Mouse (Mus musculus): ENCODE measurements around the gene Zcchc4. TPM values are rescaled to one million over a fixed set of nuclear protein-coding genes. Genes with fewer than 3 reads are reported as not detected.
A peak's percentile ranks its signal among the peaks of the same experiment; 100 is the strongest.

Zcchc4 gene
- total and polyA plus RNA-seq, 3 experiments, result 14.8 to 18.9 (median 17.2) TPM

DNA sequence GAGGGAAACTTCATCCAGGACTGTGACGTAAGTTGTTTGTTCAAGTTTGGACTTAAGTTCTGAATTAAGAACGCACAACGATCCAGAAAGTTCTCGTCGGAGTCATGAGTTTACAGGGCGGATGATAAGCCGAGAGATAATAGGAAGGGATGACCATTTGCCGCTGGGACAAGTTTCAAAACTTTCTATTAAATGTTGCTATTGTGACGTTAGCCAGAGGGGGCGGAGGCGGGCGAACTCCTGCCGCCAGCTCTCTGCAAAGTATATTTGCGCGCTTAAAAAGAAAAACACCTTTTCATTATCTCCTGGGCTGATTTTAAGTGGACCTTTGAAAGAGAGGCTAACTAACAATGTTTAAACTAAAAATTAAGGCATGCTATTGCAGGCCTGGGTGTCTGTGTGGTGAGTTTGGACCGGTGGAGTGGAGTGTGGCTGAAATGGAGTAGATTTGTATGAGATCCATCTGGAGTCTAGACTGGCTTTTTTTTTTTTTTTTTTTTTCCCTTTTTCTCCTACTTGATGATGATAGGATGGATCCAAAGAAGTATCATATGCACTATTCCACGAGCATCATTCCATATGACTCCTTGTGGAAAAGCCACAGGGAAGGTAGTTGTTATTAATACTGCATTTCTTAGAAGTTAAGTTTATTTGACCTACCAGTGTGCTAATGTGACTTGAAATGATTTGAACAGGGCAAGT lies 32.9 kb upstream of the Zcchc4 start:
- H3K9me3 ChIP-seq (replicated peaks; ENCODE audit: low read length), result no peaks in the 10 kb centered on the region
- H3K9ac ChIP-seq (ENCODE audit: insufficient read depth, low read depth), result peak overlapping the region; percentile 59
- peak overlapping the region; percentile 87 to 92 (median 92) for H3K4me3 ChIP-seq (replicated peaks in 1 of 3; ENCODE audit: low read depth in 2 of 3, low read length in 2 of 3, poor library complexity in 1 of 3)
- TF ChIP-seq ZC3H11A (IDR thresholded peaks at IDR 0.05; ENCODE audit: low read depth, low read length) (no peak), CTCF (conservative IDR thresholded peaks at IDR 0.05 in 1 of 2, IDR thresholded peaks at IDR 0.05 in 1 of 2; ENCODE audit: low read depth in 2 of 2, low read length in 2 of 2) (peak in 1 of 2 experiments; percentile 37; a peak in 1 of 4 replicates), POLR2AphosphoS2 (IDR thresholded peaks at IDR 0.05; ENCODE audit: low read depth, low read length) (no peak), NRF1 (IDR thresholded peaks at IDR 0.05; ENCODE audit: low read depth, low read length) (no peak), USF1 (IDR thresholded peaks at IDR 0.05; ENCODE audit: low read depth, low read length) (no peak), JUN (IDR thresholded peaks at IDR 0.05; ENCODE audit: insufficient read depth, low read depth, low read length) (no peak), MEF2A (IDR thresholded peaks at IDR 0.05; ENCODE audit: borderline replicate concordance, low read depth, low read length) (no peak), CHD1 (IDR thresholded peaks at IDR 0.05; ENCODE audit: low read depth, low read length) (0 out of 2 replicates have a peak, but pooled peaks have one; percentile 8), MXI1 (IDR thresholded peaks at IDR 0.05; ENCODE audit: low read depth, low read length) (no peak), SMC3 (IDR thresholded peaks at IDR 0.05; ENCODE audit: low read depth, low read length) (no peak), MAFK (IDR thresholded peaks at IDR 0.05; ENCODE audit: insufficient replicate concordance, low read length) (no peak), CHD2 (IDR thresholded peaks at IDR 0.05; ENCODE audit: low read length) (no peak), MAX (IDR thresholded peaks at IDR 0.05; ENCODE audit: low read length) (no peak), E2F4 (IDR thresholded peaks at IDR 0.05; ENCODE audit: insufficient replicate concordance, low read depth, low read length) (no peak), BHLHE40 (IDR thresholded peaks at IDR 0.05; ENCODE audit: low read depth, low read length) (no peak), ZNF384 (IDR thresholded peaks at IDR 0.05; ENCODE audit: low read depth, low read length) (peak; percentile 51), SIN3A (IDR thresholded peaks at IDR 0.05; ENCODE audit: low read length) (peak; percentile 37; the same call in 1 of the 2 replicates), RAD21 (IDR thresholded peaks at IDR 0.05; ENCODE audit: low read depth, low read length) (no peak), ETS1 (conservative IDR thresholded peaks at IDR 0.05; ENCODE audit: low read depth, low read length) (no peak), ZMIZ1 (IDR thresholded peaks at IDR 0.05; ENCODE audit: low read depth, low read length) (no peak)
- peak overlapping the region; percentile 100 for H3K4me2 ChIP-seq (ENCODE audit: insufficient read depth, low read depth, poor library complexity, severe bottlenecking)
- DNase-seq (ENCODE audit: extremely low read depth), result peak; percentile 42
- H3K36me3 ChIP-seq (replicated peaks in 1 of 2; ENCODE audit: control insufficient read depth in 1 of 2, insufficient read depth in 1 of 2, low read length in 1 of 2), result no peaks in the 10 kb centered on the region
- no peaks in the 10 kb centered on the region for H3K27me3 ChIP-seq (replicated peaks)
- H3K79me2 ChIP-seq (replicated peaks; ENCODE audit: control insufficient read depth, extremely low read depth, insufficient read depth, poor library complexity, severe bottlenecking), result peaks cover 4% of the 10 kb centered on the region; the same call in 1 of the 2 replicates
- dilution Hi-C loops (cut with MboI; ENCODE audit: extremely low pct_ligation_motif_present, extremely low pct_unique_long_range_greater_than_20kb, low sequenced_read_pairs) (no loop called here), in situ Hi-C loops (cut with MboI; ENCODE audit: low pct_ligation_motif_present, low pct_unique_long_range_greater_than_20kb, low sequenced_read_pairs) (no loop called here)
- peak overlapping the region; percentile 48 for H3K27ac ChIP-seq (ENCODE audit: insufficient read depth, low read depth)
- H3K4me1 ChIP-seq (ENCODE audit: control insufficient read depth in 1 of 2, insufficient read depth in 2 of 2), result peaks cover 0 to 9% of the 10 kb centered on the region in 2 experiments; a peak in 2 of 4 replicates
